In genomic region chr3:95992990-95993603, GRCm38 (mm10) we compare ENCODE assay signal across 8 mouse cellular contexts. TPM values are rescaled to one million over a fixed set of nuclear protein-coding genes. Genes with fewer than 3 reads are reported as not detected.
A peak's percentile ranks its signal among the peaks of the same experiment; 100 is the strongest.
DNase-seq lines count a peak whose midpoint lies in the region; ATAC-seq and TF ChIP-seq lines count a peak whose summit lies in the region.

No protein-coding gene starts in this region.

- peak overlapping the region; percentile 96; the same call in 1 of the 2 replicates for H3K9ac ChIP-seq in kidney, embryonic 14.5 days (ENCODE audit: low read depth, low read length)
- H3K9ac ChIP-seq in heart, adult 2 months (ENCODE audit: low read depth, low read length), result peak overlapping the region; percentile 87
- peak overlapping the region; percentile 96 for H3K9ac ChIP-seq in midbrain, embryonic 16.5 days (ENCODE audit: low read depth, low read length)

- no peaks in the 10 kb centered on the region for H3K79me2 ChIP-seq in heart, adult 2 months (replicated peaks; ENCODE audit: control insufficient read depth, insufficient read depth, low read length)

- no peak for TF ChIP-seq CTCF in heart, adult 2 months (IDR thresholded peaks at IDR 0.05)

- H3K27ac ChIP-seq in kidney, embryonic 14.5 days (ENCODE audit: low read depth, low read length), result peak overlapping the region; percentile 96; the same call in 1 of the 2 replicates
- H3K27ac ChIP-seq in heart, adult 2 months, result peak overlapping the region; percentile 90
- H3K27ac ChIP-seq in midbrain, embryonic 16.5 days (ENCODE audit: low read length), result no peak overlapping the region

- intact Hi-C loops in heart, adult 2 months (cut with DNase I), result loop anchor here (10.0 kb wide), 1 partner anchor 562 kb away; the partner anchor contains the start of gene Txnip

- 30% methylated on average over 5 of the region's 5 CpGs for WGBS in kidney, embryonic 14.5 days
- WGBS in heart, adult 2 months, result 10% methylated on average over 5 of the region's 5 CpGs
- 26% methylated on average over 5 of the region's 5 CpGs for WGBS in midbrain, embryonic 16.5 days

- H3K4me3 ChIP-seq in kidney, embryonic 14.5 days (ENCODE audit: low read length), result peak overlapping the region; percentile 81; the same call in 1 of the 2 replicates
- peak overlapping the region; percentile 67 for H3K4me3 ChIP-seq in heart, adult 2 months
- H3K4me3 ChIP-seq in midbrain, embryonic 16.5 days (ENCODE audit: low read depth, low read length), result peak overlapping the region; percentile 80

- no peak for ATAC-seq in kidney, embryonic 14.5 days (ENCODE audit: low FRiP score, low TSS enrichment)
- ATAC-seq in midbrain, embryonic 16.5 days, result no peak
- no peak for ATAC-seq in inflammation-experienced regulatory T-cells, adult 6 months

- peaks cover 24% of the 10 kb centered on the region; the same call in 1 of the 2 replicates for H3K4me1 ChIP-seq in kidney, embryonic 14.5 days (ENCODE audit: control insufficient read depth, insufficient read depth, low read length)
- H3K4me1 ChIP-seq in heart, adult 2 months (ENCODE audit: control insufficient read depth, insufficient read depth, low read length), result peaks cover 24% of the 10 kb centered on the region
- H3K4me1 ChIP-seq in midbrain, embryonic 16.5 days (ENCODE audit: control insufficient read depth, insufficient read depth, low read length), result peaks cover 40% of the 10 kb centered on the region

- H3K27me3 ChIP-seq in kidney, embryonic 14.5 days (ENCODE audit: control insufficient read depth, insufficient read depth, low read length), result no peaks in the 10 kb centered on the region
- no peaks in the 10 kb centered on the region for H3K27me3 ChIP-seq in heart, adult 2 months (ENCODE audit: control insufficient read depth, insufficient read depth, low read length)
- H3K27me3 ChIP-seq in midbrain, embryonic 16.5 days (ENCODE audit: control insufficient read depth, insufficient read depth, low read depth, low read length), result no peaks in the 10 kb centered on the region

- H3K9me3 ChIP-seq in kidney, embryonic 14.5 days (ENCODE audit: control insufficient read depth, low read length), result no peaks in the 10 kb centered on the region
- no peaks in the 10 kb centered on the region for H3K9me3 ChIP-seq in midbrain, embryonic 16.5 days (replicated peaks; ENCODE audit: control insufficient read depth, low read length, poor library complexity, severe bottlenecking)

- peak; percentile 76; the same call in 1 of the 2 replicates for TF ChIP-seq EP300 in heart, adult 2 months (IDR thresholded peaks at IDR 0.05; ENCODE audit: insufficient read depth, low read depth, low read length)

- H3K4me2 ChIP-seq in kidney, embryonic 14.5 days (replicated peaks; ENCODE audit: low read depth, low read length), result peak overlapping the region; percentile 59
- peak overlapping the region; percentile 84 for H3K4me2 ChIP-seq in midbrain, embryonic 16.5 days (ENCODE audit: low read length)

- no peak for DNase-seq in kidney, postnatal 10 days
- peak in 1 of 2 experiments; percentile 58 for DNase-seq in heart, adult 2 months
- DNase-seq in kidney, postnatal 25 days, result peak; percentile 36 to 63
- DNase-seq in frontal cortex, postnatal 10 days (ENCODE audit: low spot score in 2 of 2), result no peak
- no peak for DNase-seq in adrenal gland, postnatal 10 days

- peak; percentile 65; the same call in 1 of the 2 replicates for TF ChIP-seq POLR2A in heart, adult 2 months (IDR thresholded peaks at IDR 0.05; ENCODE audit: insufficient read depth, low read depth, low read length)

- H3K36me3 ChIP-seq in kidney, embryonic 14.5 days (ENCODE audit: control insufficient read depth, insufficient read depth, low read length), result peaks cover 46% of the 10 kb centered on the region
- peaks cover 12% of the 10 kb centered on the region for H3K36me3 ChIP-seq in heart, adult 2 months (ENCODE audit: control insufficient read depth, insufficient read depth, low read length)
- H3K36me3 ChIP-seq in midbrain, embryonic 16.5 days (ENCODE audit: control insufficient read depth, insufficient read depth, low read length), result peaks cover 17% of the 10 kb centered on the region

RNA-seq across cellular contexts. Expression of gene Plekho1, which starts 2.7 kb away (rescaled TPM):
- polyA plus RNA-seq in kidney, embryonic 14.5 days (2014; fragmentation: Nextera tagmentation; extraction: Ambion mirVana), result 39.3 and 48.0 TPM in 2 replicates
- total RNA-seq in heart, adult 2 months (2021), result 10 to 100 TPM; 65.4 to 67.5 TPM
- polyA plus RNA-seq in heart, adult 2 months (2012; rRNA removed), result 82.8 and 110 TPM in 2 replicates
- polyA plus RNA-seq in midbrain, embryonic 16.5 days (2015; fragmentation: Nextera tagmentation; extraction: Ambion mirVana), result 46.1 and 54.6 TPM in 2 replicates
- 10 to 100 TPM; 10.3 to 27.1 (median 15.9) TPM for polyA plus RNA-seq in inflammation-experienced regulatory T-cells, adult 6 months (2017; shearing (Covaris generic))
- total RNA-seq in adrenal gland, postnatal 10 days (2021), result 10 to 100 TPM; 34.0 to 36.7 TPM

Comparison
In these comparisons a context has a peak if more than half of its experiments do, and no peak if none do; other contexts are left out.
1. DNase-seq: peak in kidney, postnatal 25 days (2 of 2); none in kidney, postnatal 10 days (single experiment), frontal cortex, postnatal 10 days (0 of 2) and adrenal gland, postnatal 10 days (single experiment).
2. Peak in every context shown above with its lines, with median percentiles within 50 percentile points of each other: H3K4me3 ChIP-seq and H3K9ac ChIP-seq.